Mouse (Mus musculus) CH12.LX (cell line): Measurements from ENCODE around the gene Inpp5e. TPM values are rescaled to one million over a fixed set of nuclear protein-coding genes. Genes with fewer than 3 reads are reported as not detected.

Experiments
- DNase-seq: peaks from one replicate; pipeline ENCODE4 v3.0.0-alpha.2; 2013; ENCODE audit errors: extremely low read depth
- H3K27ac ChIP-seq: 2 replicates; pipeline ENCODE4 v1.5.1; 2012; ENCODE audit warnings: low read depth, mild to moderate bottlenecking, control low read depth, moderate library complexity; ENCODE audit not compliant: insufficient read depth
- H3K27me3 ChIP-seq: replicated peaks from 2 replicates; pipeline ENCODE3; 2012; ENCODE audit warnings: inconsistent platforms
- H3K36me3 ChIP-seq, 2 experiments: replicated peaks in 1 of 2; 2 replicates each; pipeline versions ENCODE3 to v1.6.1; 2012; ENCODE audit warnings: inconsistent platforms in 1 of 2, low read length in 1 of 2, mild to moderate bottlenecking in 1 of 2, mixed read lengths in 1 of 2, moderate library complexity in 1 of 2; ENCODE audit not compliant: control insufficient read depth in 1 of 2, insufficient read depth in 1 of 2
- H3K4me1 ChIP-seq, 2 experiments: 2 replicates each; pipeline ENCODE4 v1.6.1; 2012; ENCODE audit warnings: inconsistent platforms in 1 of 2, moderate library complexity in 1 of 2; ENCODE audit not compliant: insufficient read depth in 2 of 2, control insufficient read depth in 1 of 2
- H3K4me2 ChIP-seq: 2 replicates; pipeline ENCODE4 v1.6.1; 2012; ENCODE audit warnings: low read depth, mild to moderate bottlenecking, control low read depth; ENCODE audit not compliant: poor library complexity, insufficient read depth, severe bottlenecking
- H3K4me3 ChIP-seq, 3 experiments: fragments of 150-350 bp in 1 of 3; sonication (generic) in 1 of 3; replicated peaks in 1 of 3; 2 replicates each; pipeline versions ENCODE3 to v1.5.1; 2011 to 2012; ENCODE audit warnings: low read depth in 2 of 3, low read length in 2 of 3, mild to moderate bottlenecking in 2 of 3, moderate library complexity in 2 of 3, control low read depth in 1 of 3, improper control_type of control experiment in 1 of 3, inconsistent platforms in 1 of 3, mixed read lengths in 1 of 3; ENCODE audit not compliant: poor library complexity in 1 of 3
- H3K79me2 ChIP-seq: replicated peaks from 2 replicates; pipeline ENCODE4 v1.6.1; 2012; ENCODE audit warnings: mild to moderate bottlenecking, moderate library complexity; ENCODE audit not compliant: control insufficient read depth, poor library complexity, insufficient read depth, severe bottlenecking; ENCODE audit errors: extremely low read depth
- H3K9ac ChIP-seq: 2 replicates; pipeline ENCODE4 v1.6.1; 2012; ENCODE audit warnings: low read depth, mild to moderate bottlenecking, control low read depth, moderate library complexity; ENCODE audit not compliant: insufficient read depth
- H3K9me3 ChIP-seq: replicated peaks from 2 replicates; pipeline ENCODE3; 2012; ENCODE audit warnings: low read length, inconsistent platforms, mixed read lengths
- BHLHE40 ChIP-seq: IDR thresholded peaks from 2 replicates; pipeline ENCODE4 v1.6.1; 2011; ENCODE audit warnings: mild to moderate bottlenecking, low read depth, low read length, improper control_type of control experiment
- CHD1 ChIP-seq: IDR thresholded peaks from 2 replicates; pipeline ENCODE4 v1.6.1; 2012; ENCODE audit warnings: low read depth, low read length, improper control_type of control experiment, inconsistent platforms
- CHD2 ChIP-seq: IDR thresholded peaks from 2 replicates; pipeline ENCODE4 v1.6.1; 2011; ENCODE audit warnings: low read length, improper control_type of control experiment
- CTCF ChIP-seq, 2 experiments: IDR thresholded peaks in 1 of 2; conservative IDR thresholded peaks in 1 of 2; 2 replicates each; pipeline ENCODE4 v1.5.1; 2011 to 2012; ENCODE audit warnings: low read depth in 2 of 2, low read length in 2 of 2, improper control_type of control experiment in 1 of 2, inconsistent platforms in 1 of 2, mild to moderate bottlenecking in 1 of 2, moderate library complexity in 1 of 2
- E2F4 ChIP-seq: IDR thresholded peaks from 2 replicates; pipeline ENCODE4 v1.6.1; 2011; ENCODE audit warnings: low read depth, low read length, improper control_type of control experiment; ENCODE audit not compliant: insufficient replicate concordance
- ELF1 ChIP-seq: IDR thresholded peaks from 2 replicates; pipeline ENCODE4 v1.6.1; 2014; ENCODE audit warnings: low read depth, mild to moderate bottlenecking, inconsistent platforms, low read length, improper control_type of control experiment
- EP300 ChIP-seq: IDR thresholded peaks from 2 replicates; pipeline ENCODE4 v1.6.1; 2011; ENCODE audit warnings: low read length, improper control_type of control experiment
- ETS1 ChIP-seq: conservative IDR thresholded peaks from 2 replicates; pipeline ENCODE4 v1.6.1; 2012; ENCODE audit warnings: low read depth, mild to moderate bottlenecking, inconsistent platforms, low read length, improper control_type of control experiment, moderate library complexity
- GABPA ChIP-seq: IDR thresholded peaks from 2 replicates; pipeline ENCODE4 v1.6.1; 2012; ENCODE audit warnings: low read depth, low read length, improper control_type of control experiment, inconsistent platforms; ENCODE audit not compliant: insufficient replicate concordance
- HCFC1 ChIP-seq: IDR thresholded peaks from 2 replicates; pipeline ENCODE4 v1.6.1; 2012; ENCODE audit warnings: low read depth, mild to moderate bottlenecking, inconsistent platforms, low read length, improper control_type of control experiment
- IRF4 ChIP-seq: IDR thresholded peaks from 2 replicates; pipeline ENCODE4 v1.6.1; 2014; ENCODE audit warnings: low read depth, mild to moderate bottlenecking, inconsistent platforms, low read length, improper control_type of control experiment
- JUN ChIP-seq: IDR thresholded peaks from 2 replicates; pipeline ENCODE4 v1.6.1; 2011; ENCODE audit warnings: low read depth, mild to moderate bottlenecking, low read length, improper control_type of control experiment, moderate library complexity; ENCODE audit not compliant: insufficient read depth
- JUND ChIP-seq: conservative IDR thresholded peaks from 2 replicates; pipeline ENCODE4 v1.6.1; 2011; ENCODE audit warnings: low read depth, low read length, improper control_type of control experiment
- KAT2A ChIP-seq: IDR thresholded peaks from 2 replicates; pipeline ENCODE4 v1.6.1; 2012; ENCODE audit warnings: low read length, improper control_type of control experiment, inconsistent platforms; ENCODE audit not compliant: insufficient replicate concordance
- MAFK ChIP-seq: IDR thresholded peaks from 2 replicates; pipeline ENCODE4 v1.6.1; 2011; ENCODE audit warnings: low read length, improper control_type of control experiment; ENCODE audit not compliant: insufficient replicate concordance
- MAX ChIP-seq: IDR thresholded peaks from 2 replicates; pipeline ENCODE4 v1.6.1; 2011; ENCODE audit warnings: low read length, improper control_type of control experiment
- MAZ ChIP-seq: IDR thresholded peaks from 2 replicates; pipeline ENCODE4 v1.6.1; 2012; ENCODE audit warnings: low read depth, mild to moderate bottlenecking, inconsistent platforms, low read length, improper control_type of control experiment, moderate library complexity
- MEF2A ChIP-seq: IDR thresholded peaks from 2 replicates; pipeline ENCODE4 v1.6.1; 2014; ENCODE audit warnings: low read depth, mild to moderate bottlenecking, inconsistent platforms, low read length, improper control_type of control experiment, borderline replicate concordance
- MXI1 ChIP-seq: IDR thresholded peaks from 2 replicates; pipeline ENCODE4 v1.6.1; 2011; ENCODE audit warnings: mild to moderate bottlenecking, low read depth, low read length, improper control_type of control experiment
- MYC ChIP-seq: IDR thresholded peaks from 2 replicates; pipeline ENCODE4 v1.6.1; 2011; ENCODE audit warnings: low read depth, mild to moderate bottlenecking, improper control_type of control experiment, low read length
- NELFE ChIP-seq: IDR thresholded peaks from 2 replicates; pipeline ENCODE4 v1.6.1; 2011; ENCODE audit warnings: low read depth, low read length, improper control_type of control experiment
- NRF1 ChIP-seq: IDR thresholded peaks from 2 replicates; pipeline ENCODE4 v1.6.1; 2014; ENCODE audit warnings: low read depth, mild to moderate bottlenecking, inconsistent platforms, low read length, improper control_type of control experiment, moderate library complexity
- POLR2A ChIP-seq: IDR thresholded peaks from 2 replicates; pipeline ENCODE4 v1.6.1; 2011; ENCODE audit warnings: low read depth, mild to moderate bottlenecking, improper control_type of control experiment, low read length
- POLR2AphosphoS2 ChIP-seq: IDR thresholded peaks from 2 replicates; pipeline ENCODE4 v1.6.1; 2011; ENCODE audit warnings: low read depth, low read length, improper control_type of control experiment
- RAD21 ChIP-seq: IDR thresholded peaks from 2 replicates; pipeline ENCODE4 v1.6.1; 2011; ENCODE audit warnings: low read depth, mild to moderate bottlenecking, low read length, improper control_type of control experiment, moderate library complexity
- RCOR1 ChIP-seq: conservative IDR thresholded peaks from 2 replicates; pipeline ENCODE4 v1.6.1; 2012; ENCODE audit warnings: low read depth, mild to moderate bottlenecking, inconsistent platforms, low read length, improper control_type of control experiment
- SIN3A ChIP-seq: IDR thresholded peaks from 2 replicates; pipeline ENCODE4 v1.6.1; 2012; ENCODE audit warnings: low read length, improper control_type of control experiment, inconsistent platforms
- SMC3 ChIP-seq: IDR thresholded peaks from 2 replicates; pipeline ENCODE4 v1.6.1; 2011; ENCODE audit warnings: low read depth, low read length, improper control_type of control experiment
- TBP ChIP-seq: conservative IDR thresholded peaks from 2 replicates; pipeline ENCODE4 v1.6.1; 2011; ENCODE audit warnings: low read depth, low read length, improper control_type of control experiment
- TCF12 ChIP-seq: IDR thresholded peaks from 2 replicates; pipeline ENCODE4 v1.6.1; 2014; ENCODE audit warnings: low read depth, mild to moderate bottlenecking, inconsistent platforms, low read length, improper control_type of control experiment
- UBTF ChIP-seq: IDR thresholded peaks from 2 replicates; pipeline ENCODE4 v1.6.1; 2012; ENCODE audit warnings: low read depth, mild to moderate bottlenecking, inconsistent platforms, low read length, improper control_type of control experiment, moderate library complexity
- USF1 ChIP-seq: IDR thresholded peaks from 2 replicates; pipeline ENCODE4 v1.6.1; 2014; ENCODE audit warnings: low read depth, mild to moderate bottlenecking, inconsistent platforms, low read length, improper control_type of control experiment
- USF2 ChIP-seq: conservative IDR thresholded peaks from 2 replicates; pipeline ENCODE4 v1.6.1; 2011; ENCODE audit warnings: low read depth, low read length, improper control_type of control experiment
- ZC3H11A ChIP-seq: IDR thresholded peaks from 2 replicates; pipeline ENCODE4 v1.6.1; 2012; ENCODE audit warnings: low read depth, mild to moderate bottlenecking, inconsistent platforms, low read length, improper control_type of control experiment
- ZKSCAN1 ChIP-seq: IDR thresholded peaks from 2 replicates; pipeline ENCODE4 v1.6.1; 2012; ENCODE audit warnings: low read depth, inconsistent platforms, low read length, improper control_type of control experiment, borderline replicate concordance
- ZMIZ1 ChIP-seq: IDR thresholded peaks from 2 replicates; pipeline ENCODE4 v1.6.1; 2012; ENCODE audit warnings: low read depth, mild to moderate bottlenecking, inconsistent platforms, low read length, improper control_type of control experiment
- ZNF384 ChIP-seq: IDR thresholded peaks from 2 replicates; pipeline ENCODE4 v1.6.1; 2012; ENCODE audit warnings: low read depth, low read length, improper control_type of control experiment, inconsistent platforms
- dilution Hi-C: fragments of 300-500 bp; cut with MboI; formaldehyde crosslinking; loops from 2 replicates; pipeline ENCODE4 v1.14.3; 2020; ENCODE audit warnings: low sequenced_read_pairs; ENCODE audit not compliant: extremely low pct_unique_long_range_greater_than_20kb, extremely low pct_ligation_motif_present
- in situ Hi-C: fragments of 300-500 bp; cut with MboI; formaldehyde crosslinking; loops from 3 replicates; pipeline ENCODE4 v1.14.3; 2019; ENCODE audit warnings: low sequenced_read_pairs, low pct_ligation_motif_present, low pct_unique_long_range_greater_than_20kb, mixed read lengths
- polyA plus RNA-seq: library from polyadenylated mRNA; unstranded; fragments of >175 nt; gene quantifications from 2 replicates; pipeline ENCODE4 v1.2.1, GENCODE M21; 2012; ENCODE audit warnings: low read depth; ENCODE audit not compliant: insufficient read length
- total RNA-seq, 2 experiments: library from RNA; depleted of rRNA; stranded (reverse); fragments of 300-350 nt in 1 of 2; fragments of >200 nt in 1 of 2; gene quantifications; 2 replicates each; pipeline ENCODE4 v1.2.3; 2012 to 2014

The Inpp5e gene
- total RNA-seq (2012; rRNA removed) (9.6 and 12.1 TPM in 2 replicates), total RNA-seq (2014; rRNA removed) (4.8 and 5.2 TPM in 2 replicates), polyA plus RNA-seq (10.2 and 13.4 TPM in 2 replicates)

GRCm38 (mm10) chr2:26408515-26409356 is at the start of gene Inpp5e:
Gene Inpp5e, minus strand, starts transcription at chr2:26409203.
- H3K4me2 ChIP-seq: peak within 1 kb of the TSS; percentile 58
- no peaks in the 10 kb centered on the region for H3K9me3 ChIP-seq
- peaks cover 10 to 41% of the 10 kb centered on the region in 2 experiments for H3K4me1 ChIP-seq
- H3K79me2 ChIP-seq: no peaks in the 10 kb centered on the region
- H3K27ac ChIP-seq: no peak within 1 kb of the TSS
- H3K27me3 ChIP-seq: no peaks in the 10 kb centered on the region
- H3K36me3 ChIP-seq: peaks cover 31 to 74% of the 10 kb centered on the region in 2 experiments
- H3K4me3 ChIP-seq: peak within 1 kb of the TSS; percentile 59 to 82 (median 79)
- dilution Hi-C loops (no loop called here), in situ Hi-C loops (loop anchor here (5.0 kb wide), 1 partner anchor 56 kb away; the partner anchor contains the start of gene Dnlz)
- peak within 1 kb of the TSS; percentile 74 for H3K9ac ChIP-seq
- DNase-seq: peak; percentile 89
- TF ChIP-seq HCFC1: peak; percentile 82
- TF ChIP-seq MAZ: peak; percentile 57; the same call in 1 of the 2 replicates
- TF ChIP-seq ETS1: 0 out of 2 replicates have a peak, but pooled peaks have one; percentile 21
- no peak for TF ChIP-seq MYC
- TF ChIP-seq BHLHE40: peak; percentile 49; the same call in 1 of the 2 replicates
- TF ChIP-seq CHD1: no peak
- TF ChIP-seq ELF1: peak; percentile 85
- TF ChIP-seq E2F4: no peak
- TF ChIP-seq MXI1: peak; percentile 72
- no peak for TF ChIP-seq ZMIZ1
- no peak for TF ChIP-seq ZNF384
- TF ChIP-seq UBTF: peak; percentile 71; the same call in 1 of the 2 replicates
- no peak for TF ChIP-seq MAFK
- no peak for TF ChIP-seq KAT2A
- peak; percentile 66 for TF ChIP-seq NELFE
- no peak for TF ChIP-seq EP300
- peak; percentile 3 for TF ChIP-seq RAD21
- peak; percentile 36; the same call in 1 of the 2 replicates for TF ChIP-seq IRF4
- no peak for TF ChIP-seq RCOR1
- peak; percentile 69 for TF ChIP-seq POLR2A
- peak; percentile 83 for TF ChIP-seq SIN3A
- TF ChIP-seq NRF1: peak; percentile 47
- TF ChIP-seq MEF2A: peak; percentile 42
- TF ChIP-seq SMC3: peak; percentile 40
- TF ChIP-seq CTCF (conservative IDR thresholded peaks at IDR 0.05 in 1 of 2, IDR thresholded peaks at IDR 0.05 in 1 of 2; ENCODE audit: low read depth in 2 of 2, low read length in 2 of 2): peak in 1 of 2 experiments; percentile 88; a peak in 2 of 4 replicates
- peak; percentile 80; the same call in 1 of the 2 replicates for TF ChIP-seq POLR2AphosphoS2
- TF ChIP-seq USF1: no peak
- TF ChIP-seq CHD2: 0 out of 2 replicates have a peak, but pooled peaks have one; percentile 22
- peak; percentile 67 for TF ChIP-seq GABPA
- no peak for TF ChIP-seq ZC3H11A
- TF ChIP-seq TBP: no peak
- TF ChIP-seq ZKSCAN1: no peak
- TF ChIP-seq TCF12: peak; percentile 88
- no peak for TF ChIP-seq USF2
- no peak for TF ChIP-seq JUN
- TF ChIP-seq JUND: no peak
- no peak; the same call in 1 of the 2 replicates for TF ChIP-seq MAX
